Mouse (Mus musculus): Measurements from ENCODE around the gene Asphd2.

DNA sequence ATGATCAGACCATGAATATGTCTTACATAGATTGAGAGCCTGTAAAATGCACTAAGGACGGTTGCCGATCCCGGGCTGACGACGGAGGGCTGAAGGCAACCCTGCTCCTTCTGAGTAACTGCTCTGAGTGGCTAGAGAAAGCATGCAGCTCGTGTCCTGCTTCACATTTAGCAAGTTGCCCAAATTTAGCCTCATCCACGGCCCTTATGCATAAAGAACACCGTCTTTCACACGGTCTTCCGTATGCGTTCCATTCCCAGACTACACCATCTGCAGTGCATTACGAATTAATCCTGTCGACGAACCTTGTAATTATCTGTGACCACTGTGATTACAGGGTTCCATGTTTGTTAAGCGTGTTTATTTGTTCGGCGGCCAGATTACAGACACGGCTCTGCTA, 1.4 kb upstream of the Asphd2 start:
- TF ChIP-seq POLR2A (IDR thresholded peaks at IDR 0.05; ENCODE audit: extremely low read depth, insufficient read depth, low read length) (no peak), CTCF (IDR thresholded peaks at IDR 0.05; ENCODE audit: low read depth, low read length) (no peak)
